Mouse (Mus musculus) C2C12 (cell line): ENCODE results near the gene Ccdc27.

Experiments used
- CTCF ChIP-seq: IDR thresholded peaks from one replicate; pipeline ENCODE4 v1.5.1; 2011; ENCODE audit not compliant: control insufficient read depth, insufficient read depth, insufficient read length
- MAX ChIP-seq: IDR thresholded peaks from one replicate; pipeline ENCODE4 v1.6.1; 2011; ENCODE audit warnings: mild to moderate bottlenecking, control low read depth
- MYOD1 ChIP-seq: IDR thresholded peaks from one replicate; pipeline ENCODE4 v1.6.1; 2011; ENCODE audit warnings: low read depth; ENCODE audit not compliant: control insufficient read depth, insufficient read length
- MYOG ChIP-seq: IDR thresholded peaks from one replicate; pipeline ENCODE4 v1.6.1; 2011; ENCODE audit not compliant: control insufficient read depth, insufficient read length; ENCODE audit errors: extremely low read depth
- USF1 ChIP-seq: IDR thresholded peaks from one replicate; pipeline ENCODE4 v1.6.1; 2011; ENCODE audit warnings: low read depth, mild to moderate bottlenecking, control low read depth, moderate library complexity

- TF ChIP-seq CTCF (no peak), MYOD1 (no peak), MAX (no peak), MYOG (no peak), USF1 (no peak)
Observed at GRCm38 (mm10) chr4:154028646-154029045, 13.8 kb downstream of the Ccdc27 start.
